Mouse (Mus musculus): ENCODE results near the gene Elk4. TPM values are rescaled to one million over a fixed set of nuclear protein-coding genes. Genes with fewer than 3 reads are reported as not detected.

The Elk4 gene
- polyA plus RNA-seq, 3 experiments from 2014 or later = 50.1 to 81.8 (median 79.3) TPM

DNA sequence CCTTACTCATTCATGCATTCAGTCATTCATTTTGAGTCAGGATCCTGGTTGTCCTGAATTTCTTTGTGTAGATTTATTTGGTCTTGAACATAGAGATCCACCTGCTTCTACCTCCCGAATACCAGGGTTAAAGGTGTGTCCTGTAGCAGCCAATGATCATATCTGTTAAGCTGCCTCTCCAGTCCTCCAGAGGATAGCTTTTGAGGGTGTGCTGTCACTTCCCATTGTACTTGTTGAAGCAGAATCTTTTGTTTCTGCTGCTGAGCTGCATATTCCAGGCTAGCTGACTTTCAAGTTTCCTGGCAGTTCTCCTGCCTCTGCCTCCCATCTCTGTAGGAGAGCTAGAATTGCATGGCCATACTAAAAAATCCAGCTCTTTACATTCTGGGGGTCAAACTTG, 9.3 kb downstream of the Elk4 start:
- no peak for ATAC-seq

DNA sequence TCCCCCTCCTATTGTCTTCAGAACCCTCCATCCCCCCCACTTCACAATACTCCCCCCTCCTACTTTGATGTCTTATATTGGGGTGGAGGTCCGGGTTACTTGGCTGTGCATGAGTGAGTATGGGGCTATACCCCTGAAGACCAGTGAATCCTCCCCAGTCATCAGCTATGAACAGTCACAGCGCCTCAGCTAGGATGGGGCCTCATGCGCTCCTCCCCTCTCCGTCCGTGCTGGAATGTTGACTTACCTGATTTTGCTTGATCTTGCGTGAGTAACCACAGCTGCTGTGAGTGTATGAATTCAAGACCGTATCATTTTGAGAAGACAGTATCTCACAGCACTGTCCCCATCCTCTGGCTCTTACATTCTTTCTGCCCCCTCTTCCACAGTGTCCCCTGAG, 12.5 kb downstream of the Elk4 start:
- ATAC-seq = no peak

DNA sequence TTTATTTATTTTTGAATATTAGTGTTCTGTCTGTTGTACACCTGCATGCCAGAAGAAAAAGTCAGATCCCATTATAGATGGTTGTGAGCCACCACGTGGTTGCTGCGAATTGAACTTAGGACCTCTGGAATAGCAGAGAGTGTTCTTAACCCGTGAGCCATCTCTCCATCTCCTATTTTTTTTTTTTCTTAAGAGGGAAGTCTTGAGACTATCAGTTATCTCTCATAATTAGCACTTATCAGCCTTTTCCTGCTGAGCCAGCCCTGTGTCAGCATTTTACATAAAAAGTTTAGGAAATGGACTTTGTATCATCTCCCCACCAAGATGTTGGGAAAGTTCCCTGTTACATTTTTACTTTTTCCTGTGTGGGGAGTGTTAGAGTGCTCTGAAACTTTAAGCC, 14.7 kb downstream of the Elk4 start:
- no peak for ATAC-seq

DNA sequence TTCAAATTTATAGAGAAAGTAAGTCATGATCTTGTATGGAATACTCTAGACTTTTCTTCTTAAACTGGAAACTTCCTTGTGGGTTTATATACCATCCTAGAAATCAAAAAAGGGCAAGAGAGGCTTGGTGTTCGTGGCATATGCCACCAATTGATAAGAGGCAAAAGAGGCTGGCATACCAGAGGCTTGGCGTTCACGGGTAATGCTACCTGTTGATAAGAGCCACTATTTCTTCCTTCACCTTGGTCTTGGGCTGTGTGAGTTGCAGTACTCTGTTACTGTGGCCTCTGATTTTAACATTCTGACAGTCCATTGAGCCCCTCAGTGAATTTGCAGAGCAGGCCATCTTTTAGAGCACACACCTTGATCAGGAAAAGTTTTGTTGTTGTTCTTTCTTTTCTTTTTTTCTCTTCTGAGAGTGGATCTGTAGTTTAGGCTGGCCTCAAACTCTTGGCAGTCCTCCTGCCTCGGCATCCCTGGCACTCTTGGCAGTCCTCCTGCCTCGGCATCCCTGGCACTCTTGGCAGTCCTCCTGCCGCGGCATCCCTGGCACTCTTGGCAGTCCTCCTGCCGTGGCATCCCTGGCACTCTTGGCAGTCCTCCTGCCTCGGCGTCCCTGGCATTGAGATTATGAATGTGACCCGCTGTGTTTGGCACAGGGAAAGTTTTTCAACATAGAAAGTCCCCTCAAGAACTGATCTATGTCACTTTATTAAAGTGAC, 19.7 kb downstream of the Elk4 start:
- ATAC-seq = no peak

DNA sequence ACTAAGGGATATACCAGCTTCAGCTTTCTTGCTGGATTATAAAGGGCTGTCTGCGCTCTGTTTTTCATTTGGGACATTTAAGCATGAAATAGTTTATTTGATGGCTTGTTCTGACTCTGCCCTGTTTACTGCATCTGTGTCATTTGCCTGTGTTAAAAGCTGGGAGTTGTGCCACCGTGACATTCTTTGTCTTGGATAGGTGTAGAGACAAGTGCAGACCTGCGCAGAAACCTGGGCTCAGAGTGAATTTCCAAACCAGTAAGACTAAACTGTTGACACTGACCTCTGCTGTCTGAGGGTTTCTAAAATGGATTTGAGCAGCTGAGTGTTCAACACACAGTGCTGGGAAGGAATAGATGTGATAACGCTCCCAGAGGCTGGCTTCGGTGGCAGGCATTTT, 20.6 kb downstream of the Elk4 start:
- no peak for ATAC-seq

DNA sequence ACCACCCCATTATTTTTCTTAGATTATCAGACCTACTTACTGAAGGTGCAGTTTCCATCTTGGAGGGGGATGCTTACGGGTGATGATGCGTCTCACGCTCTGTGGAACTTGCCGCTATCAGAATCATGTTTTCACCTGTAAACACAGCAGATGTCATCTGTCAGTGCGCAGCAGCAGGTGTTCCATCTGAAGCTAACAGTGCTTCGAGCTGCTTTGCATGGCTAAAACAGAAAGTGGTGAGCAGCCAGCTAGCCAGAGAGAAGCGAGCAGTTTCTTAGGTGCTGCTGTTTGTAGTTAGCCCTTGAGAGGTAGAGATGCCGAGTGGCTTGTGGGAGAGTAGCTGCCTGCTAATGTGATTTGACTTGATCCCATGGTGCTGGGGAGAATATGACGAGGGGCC, 21.0 kb downstream of the Elk4 start:
- ATAC-seq = no peak

DNA sequence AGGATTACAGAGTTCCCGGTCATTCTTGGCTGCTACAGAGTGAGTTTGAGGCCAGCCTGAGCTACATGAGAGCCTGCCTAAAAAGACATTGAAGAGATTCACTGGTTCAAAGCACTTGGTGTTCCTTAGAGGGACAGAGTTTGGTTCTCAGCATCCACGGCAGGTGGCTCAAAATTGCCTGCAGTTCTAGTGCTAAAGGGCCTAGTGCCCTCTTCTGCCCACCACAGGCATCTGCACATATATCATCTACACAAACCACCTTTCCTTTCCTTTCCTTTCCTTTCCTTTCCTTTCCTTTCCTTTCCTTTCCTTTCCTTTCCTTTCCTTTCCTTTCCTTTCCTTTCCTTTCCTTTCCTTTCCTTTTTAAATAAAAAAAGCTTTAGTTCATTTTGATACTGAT, 23.2 kb downstream of the Elk4 start:
- ATAC-seq = no peak

DNA sequence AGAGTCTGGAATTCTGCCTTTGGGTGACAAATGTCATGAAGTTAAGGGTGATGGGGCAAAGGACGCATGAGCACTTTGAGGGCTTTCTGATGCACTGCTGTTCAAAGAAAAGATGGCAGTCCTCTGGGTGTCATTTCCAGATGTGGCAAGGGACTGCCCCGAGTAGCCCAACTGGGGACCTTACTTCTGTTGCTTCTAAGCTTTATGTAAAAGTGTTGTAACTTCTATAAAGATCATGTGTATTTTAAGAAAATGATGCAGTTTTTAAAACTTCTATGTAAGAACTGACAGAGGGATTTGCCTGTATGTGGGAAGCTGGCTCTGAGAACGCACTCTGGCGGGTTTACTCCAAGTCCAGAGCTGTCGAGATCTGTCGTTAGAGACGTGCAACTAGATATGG, 24.8 kb downstream of the Elk4 start:
- no peak for ATAC-seq

DNA sequence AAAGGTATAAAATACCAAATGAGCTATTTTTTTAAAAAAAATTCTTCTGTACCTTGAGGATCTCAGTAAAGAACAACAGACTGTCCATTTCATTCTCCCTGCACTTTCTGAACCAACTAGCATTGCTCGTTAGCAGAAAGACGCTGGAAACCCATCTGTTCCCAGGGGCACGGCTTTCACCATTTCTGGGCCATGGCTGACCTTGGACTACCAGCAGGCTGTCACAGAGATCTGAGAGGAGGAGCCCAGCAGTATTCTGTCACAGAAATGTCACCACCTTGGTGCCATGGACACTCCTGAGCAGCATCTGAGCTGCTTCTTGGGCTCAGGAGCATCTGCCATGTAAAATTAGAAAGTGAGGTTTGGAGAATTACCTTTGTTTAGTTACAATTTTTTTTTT, 30.3 kb downstream of the Elk4 start:
- no peak for ATAC-seq

DNA sequence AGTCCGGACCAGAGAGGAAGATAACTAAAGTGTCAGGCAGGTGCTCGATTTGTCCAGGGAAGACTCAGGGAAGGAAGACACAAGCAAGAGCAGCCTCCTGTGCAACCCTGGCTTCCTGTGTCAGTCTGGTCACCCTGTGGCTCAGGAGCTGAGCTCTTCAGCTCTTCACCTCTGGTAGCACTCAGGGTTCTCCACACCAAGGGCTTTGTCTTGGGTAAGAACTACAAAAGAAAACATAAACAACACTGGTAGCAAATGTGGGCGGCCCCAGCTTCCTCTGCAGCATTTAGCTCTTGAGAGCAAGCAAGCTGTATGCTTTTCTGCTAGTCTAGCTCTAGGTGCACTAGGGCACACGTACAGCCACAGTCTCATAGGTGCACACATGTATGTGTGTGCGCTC, 31.3 kb downstream of the Elk4 start:
- ATAC-seq = peak; percentile 70

DNA sequence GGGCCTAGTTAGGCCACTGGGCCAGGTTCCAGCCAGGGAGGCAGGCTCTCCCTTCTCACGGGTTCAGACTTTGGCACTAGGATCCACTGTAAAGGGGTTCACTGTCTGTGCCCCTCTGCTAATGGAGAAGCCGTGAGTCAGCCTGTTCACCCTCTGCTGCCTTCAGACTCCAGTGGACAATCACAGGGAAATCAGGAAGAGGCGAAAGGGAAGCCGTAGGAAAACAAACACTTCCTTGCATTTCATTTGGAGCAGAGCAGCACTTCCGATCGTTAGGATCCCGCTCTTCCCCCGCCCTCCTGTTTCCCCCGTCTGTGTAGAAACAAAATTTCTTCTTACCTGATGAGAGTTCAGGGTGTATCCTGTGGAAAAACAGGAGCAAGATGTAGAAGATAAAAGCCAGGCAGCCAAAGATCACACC, 32.8 kb downstream of the Elk4 start:
- ATAC-seq = no peak

DNA sequence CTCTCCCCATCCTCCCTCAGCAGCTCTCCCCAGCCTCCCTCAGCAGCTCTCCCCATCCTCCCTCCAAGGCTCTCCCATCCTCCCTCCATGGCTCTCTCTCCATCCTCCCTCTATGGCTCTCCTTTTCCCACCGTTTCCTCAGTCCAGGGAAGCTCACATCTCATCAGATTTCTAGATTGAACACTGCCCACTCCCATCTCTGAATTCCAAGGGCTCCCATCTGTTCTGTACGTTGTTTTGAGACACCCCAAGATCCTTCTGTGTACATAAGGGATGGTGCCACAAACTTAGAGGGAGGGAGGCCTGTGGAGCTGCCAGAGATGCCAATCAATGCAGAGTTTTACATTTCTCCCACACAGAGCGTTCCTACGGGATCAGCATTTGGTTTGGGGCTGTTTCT, 36.4 kb downstream of the Elk4 start:
- ATAC-seq = no peak

DNA sequence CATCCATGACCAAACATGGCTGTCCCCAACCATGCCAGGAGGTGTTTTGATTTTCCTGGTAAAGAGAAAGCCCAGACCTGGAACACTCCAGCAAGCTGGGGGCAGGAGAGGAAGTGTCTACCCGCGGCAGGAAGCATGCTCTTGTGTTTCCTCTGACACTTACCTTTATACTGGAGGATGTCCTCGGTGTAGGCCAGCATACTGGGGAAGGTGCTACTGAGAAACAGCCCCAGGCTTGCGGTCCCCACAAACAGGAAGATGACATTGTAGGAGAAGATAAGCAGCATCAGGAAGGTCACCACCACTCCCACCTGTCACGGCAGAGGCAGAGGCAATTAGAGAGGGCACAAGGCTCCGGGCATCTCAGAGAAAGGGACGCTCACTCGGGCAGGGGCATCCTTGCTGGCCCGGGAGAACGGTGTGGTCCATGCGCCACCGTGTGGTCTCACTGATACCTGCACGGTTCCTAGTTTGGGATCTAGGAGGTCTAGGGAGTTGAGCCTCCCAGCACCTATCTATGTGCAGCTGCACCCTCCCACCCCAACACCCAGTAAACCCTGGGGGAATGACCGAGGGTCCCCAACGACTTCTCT, 38.8 kb downstream of the Elk4 start:
- ATAC-seq = peak; percentile 90

DNA sequence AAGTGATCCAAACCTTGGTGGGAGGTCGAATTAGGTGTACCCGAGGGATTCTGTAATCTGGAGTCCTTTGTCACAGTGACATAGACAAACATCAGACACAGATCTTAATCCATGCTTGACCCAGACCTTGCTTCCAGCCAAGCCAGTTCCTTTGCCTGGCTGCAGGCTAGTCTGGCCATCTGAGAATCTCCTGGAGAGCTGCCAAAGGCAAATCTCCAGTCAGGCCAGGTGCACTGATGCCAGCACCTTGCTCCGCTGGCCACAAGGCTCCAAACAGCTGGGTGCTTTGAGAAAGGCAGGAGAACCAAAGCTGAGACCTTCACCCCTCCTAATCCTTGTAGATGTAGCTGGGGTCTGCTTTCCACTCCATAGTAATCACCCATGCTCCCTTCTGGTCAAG, 44.3 kb downstream of the Elk4 start:
- ATAC-seq = no peak

DNA sequence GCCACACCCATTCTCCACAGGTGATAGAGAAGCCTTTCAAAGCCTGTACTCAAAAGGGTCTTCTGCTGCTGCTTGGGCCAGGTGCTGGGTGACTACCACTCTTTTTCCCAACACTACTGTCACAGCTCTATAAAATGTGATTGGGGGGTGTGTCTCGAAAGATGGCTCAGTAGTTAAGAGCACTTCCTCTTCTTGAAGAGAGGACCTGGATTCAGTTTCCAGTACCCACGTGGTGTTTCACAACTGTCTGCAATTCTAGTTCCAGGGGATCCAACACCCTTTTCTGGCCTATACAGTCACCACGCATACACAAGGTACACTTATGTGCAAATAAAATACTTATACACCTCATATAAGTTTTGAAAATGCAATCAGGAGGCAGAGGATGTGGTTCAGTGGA, 47.0 kb downstream of the Elk4 start:
- no peak for ATAC-seq

DNA sequence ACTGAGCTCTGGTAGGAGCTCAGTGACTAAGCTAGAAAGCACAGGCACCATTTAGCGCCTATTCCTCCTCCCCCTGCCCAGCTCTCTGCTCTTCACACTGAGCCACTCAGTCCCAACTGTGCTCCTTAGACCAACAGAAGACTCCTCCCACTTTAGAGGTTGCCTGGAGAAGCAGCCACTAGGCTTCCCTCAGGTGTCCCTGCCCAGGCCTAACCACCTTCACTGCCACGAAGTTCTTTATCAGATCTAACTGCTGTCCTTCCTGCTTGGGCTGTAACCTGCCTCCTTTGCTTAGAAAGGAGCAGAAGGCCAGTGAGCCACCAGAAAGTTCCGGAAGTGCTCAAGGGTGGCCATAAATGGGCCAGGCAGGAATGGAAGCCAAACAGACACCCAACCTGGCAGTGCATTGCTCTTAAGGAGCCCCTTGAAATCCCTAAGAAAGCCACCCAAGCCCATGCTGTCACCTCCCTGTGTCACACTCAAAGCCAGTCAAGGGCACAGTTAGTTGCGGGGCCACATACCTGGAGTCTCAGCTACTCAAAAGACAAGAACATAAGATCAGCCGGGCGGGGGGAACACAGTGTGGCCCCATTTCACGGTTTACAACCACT, 47.8 kb downstream of the Elk4 start:
- no peak for ATAC-seq

DNA sequence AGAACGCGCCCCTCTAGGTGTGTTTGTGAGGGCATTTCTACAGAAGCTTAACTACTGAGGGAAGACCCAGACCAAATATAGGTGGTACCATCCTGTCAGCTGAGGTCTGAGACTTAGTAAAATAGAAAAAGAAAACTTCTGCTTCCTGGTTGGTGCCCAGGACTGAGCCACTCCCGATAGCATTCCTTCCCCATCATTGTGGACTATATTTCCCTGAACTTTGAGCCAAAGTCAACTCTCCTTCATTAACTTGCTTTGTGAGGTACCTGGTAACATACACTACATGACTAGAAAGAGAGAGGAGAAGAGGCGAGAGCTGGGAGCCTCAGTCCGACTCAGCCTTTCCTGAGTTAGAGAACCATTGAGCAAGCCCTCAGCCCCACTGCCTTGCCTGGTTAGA, 51.2 kb downstream of the Elk4 start:
- no peak for ATAC-seq

DNA sequence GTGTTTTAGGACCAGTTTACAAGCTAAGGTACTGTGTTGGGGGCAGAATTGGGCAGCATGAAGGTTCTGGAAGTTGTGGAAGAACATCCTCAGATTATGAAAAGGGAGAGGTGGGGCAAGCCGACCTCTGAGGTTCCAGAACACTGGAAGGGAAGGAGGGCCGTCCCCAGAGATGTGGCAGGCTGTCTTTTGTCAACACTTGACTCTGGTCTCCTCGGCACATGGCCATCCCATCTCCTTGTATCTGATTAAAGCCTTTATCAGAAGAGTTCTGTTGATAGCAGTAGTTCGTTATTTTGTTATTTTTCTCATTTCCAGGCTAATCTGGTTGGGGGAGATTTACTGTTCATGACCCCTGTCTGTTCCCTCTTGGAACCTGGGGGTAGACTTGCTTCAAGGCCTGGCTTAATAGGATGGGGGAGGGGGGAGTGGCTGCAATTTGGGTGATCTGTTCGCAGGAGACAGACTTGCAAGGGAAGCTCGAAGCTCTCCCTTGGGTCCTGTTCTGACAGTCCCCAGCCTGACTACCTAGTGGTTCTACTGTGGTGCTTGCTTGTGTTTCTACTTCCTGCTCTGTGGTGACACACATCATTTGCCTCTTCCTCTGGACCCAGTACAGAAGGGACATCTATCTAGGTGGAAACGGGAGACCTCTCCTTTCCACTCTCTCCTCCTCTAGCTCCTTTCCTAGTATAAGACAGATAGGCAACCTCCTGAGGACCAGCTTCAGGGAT, 52.8 kb downstream of the Elk4 start:
- ATAC-seq = no peak

DNA sequence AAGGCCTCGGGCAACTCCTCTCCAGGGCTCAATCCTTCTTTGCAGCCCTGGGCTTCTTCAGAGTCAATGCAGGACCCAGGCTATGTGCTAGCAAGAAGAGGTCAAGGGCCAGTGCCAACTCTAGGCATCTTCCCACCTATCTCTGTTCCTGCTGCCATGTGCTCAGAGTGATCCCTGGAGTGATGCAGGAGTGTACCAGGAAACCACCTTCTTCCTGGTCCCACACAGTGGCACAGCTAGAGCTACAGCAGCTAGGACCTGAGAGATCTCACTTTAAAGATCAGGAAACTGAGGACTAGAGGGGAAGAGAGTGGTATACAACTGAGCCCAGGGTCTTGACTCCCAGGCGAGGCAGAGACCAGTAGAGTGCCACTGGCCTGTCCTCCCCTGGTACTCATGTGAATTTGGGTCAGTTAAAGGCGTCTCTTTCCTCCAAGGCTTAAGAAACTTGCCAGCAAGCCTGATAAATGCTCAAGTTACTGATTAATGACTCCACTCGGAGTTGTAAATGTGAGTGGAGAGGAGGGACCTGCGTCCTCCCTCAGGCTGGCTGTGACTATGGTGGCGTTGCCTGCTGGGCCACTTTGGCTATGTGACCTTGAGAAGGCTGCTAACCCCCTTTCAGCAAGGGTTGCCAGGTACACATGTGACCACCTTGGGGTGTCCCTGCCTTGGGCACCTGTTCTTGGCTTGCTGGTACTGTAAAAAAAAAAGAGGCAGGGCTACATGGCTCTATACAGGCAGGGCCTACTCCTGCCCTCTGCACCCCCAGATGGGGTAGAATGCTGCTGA, 54.5 kb downstream of the Elk4 start:
- no peak for ATAC-seq

DNA sequence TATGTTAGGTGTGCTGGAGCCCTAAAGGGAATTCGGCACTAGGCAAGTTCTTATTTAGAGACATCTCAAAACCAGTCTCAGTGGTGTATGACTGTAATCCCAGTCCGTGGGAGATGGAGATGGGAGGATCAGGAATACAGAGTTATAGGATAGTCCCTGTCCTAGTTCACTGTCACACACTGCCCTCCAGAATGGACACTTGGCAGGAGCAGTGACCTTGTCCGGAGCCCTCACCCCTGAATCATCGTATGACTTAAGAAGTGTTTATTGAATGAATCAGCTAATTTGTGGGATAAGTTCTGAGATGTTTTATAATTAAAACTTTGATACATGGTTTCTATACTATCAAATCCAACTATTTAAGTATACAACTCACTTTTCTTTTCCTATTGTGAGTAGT, 55.7 kb downstream of the Elk4 start:
- ATAC-seq = no peak

DNA sequence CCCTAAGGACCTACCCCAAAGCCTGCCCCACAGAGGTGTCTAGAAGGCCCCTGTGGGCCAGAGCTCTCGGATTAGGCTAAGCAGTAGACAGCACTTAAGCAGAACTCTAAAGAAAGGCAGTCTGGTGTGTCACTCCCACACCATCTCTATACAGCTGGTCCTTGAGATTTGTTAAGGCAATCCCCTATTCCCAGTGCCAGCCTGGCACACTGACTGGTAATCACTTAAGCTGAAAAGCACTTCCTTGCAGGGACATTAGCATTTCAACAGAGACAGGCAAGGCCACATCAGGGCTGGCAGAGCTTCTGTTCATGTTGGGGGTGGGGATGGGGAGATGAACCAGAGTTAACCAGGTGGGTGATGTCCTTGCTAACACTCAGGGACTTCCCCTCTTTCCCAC, 57.6 kb downstream of the Elk4 start:
- no peak for ATAC-seq

DNA sequence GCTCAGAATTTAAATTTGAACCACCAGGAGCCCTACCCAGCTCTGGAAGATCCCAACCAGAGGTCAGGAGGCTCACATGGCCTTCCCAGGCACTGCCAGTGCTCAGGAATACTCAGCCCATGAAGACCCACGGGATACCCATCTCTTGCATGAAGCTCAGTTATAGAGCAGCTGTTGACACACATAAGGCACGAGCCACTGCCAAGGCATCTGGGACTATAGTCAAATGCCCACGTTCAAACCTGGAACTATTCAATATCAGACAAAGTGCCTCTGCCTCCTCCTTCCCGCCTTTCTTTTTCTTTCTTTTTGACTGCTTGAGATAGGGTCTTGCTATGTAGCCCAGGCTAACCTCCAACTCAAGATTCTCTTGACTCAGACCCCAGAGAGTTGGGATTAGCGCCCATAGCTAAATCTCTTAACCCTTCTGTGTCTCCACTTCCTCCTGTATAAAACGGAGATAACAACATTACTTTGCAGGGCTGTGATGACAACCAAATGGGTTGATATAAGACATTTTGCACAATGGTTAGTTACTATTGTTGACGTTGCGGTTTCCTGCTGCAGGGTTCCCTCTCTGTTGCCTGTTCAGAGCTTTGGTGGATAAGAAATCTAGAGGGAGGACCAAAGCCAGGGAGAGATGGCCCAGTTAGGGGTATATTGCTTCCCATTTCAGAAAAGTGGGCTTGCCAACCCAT, 58.2 kb downstream of the Elk4 start:
- no peak for ATAC-seq

Measured in inflammation-experienced regulatory T-cells, adult 6 months (primary cell).